Mouse (Mus musculus) forebrain, embryonic 14.5 days (tissue): ENCODE results near the gene Phospho1. TPM values are rescaled to one million over a fixed set of nuclear protein-coding genes. Genes with fewer than 3 reads are reported as not detected.

Experiments used
- ATAC-seq: fragments of 200-750 bp; cut with Nextera tagmentation; 2 replicates; pipeline ENCODE4 v1.8.0; 2017; ENCODE audit warnings: mild to moderate bottlenecking, moderate library complexity
- DNase-seq: peaks from one replicate; pipeline ENCODE4 v3.0.0-alpha.2; 2015; ENCODE audit warnings: low spot score
- H3K27ac ChIP-seq: fragments of 300-500 bp; sonication (generic); 2 replicates; pipeline ENCODE4 v1.5.1; 2014; ENCODE audit warnings: low read depth, mild to moderate bottlenecking, control low read depth, low read length, moderate library complexity
- H3K27me3 ChIP-seq: fragments of 300-500 bp; sonication (generic); replicated peaks from 2 replicates; pipeline ENCODE4 v1.6.1; 2014; ENCODE audit warnings: low read length, control low read depth, mixed read lengths; ENCODE audit not compliant: control insufficient read depth, insufficient read depth
- H3K36me3 ChIP-seq: fragments of 300-500 bp; sonication (generic); 2 replicates; pipeline ENCODE4 v1.6.1; 2014; ENCODE audit warnings: low read length, control low read depth; ENCODE audit not compliant: control insufficient read depth, insufficient read depth
- H3K4me1 ChIP-seq: fragments of 300-500 bp; sonication (generic); 2 replicates; pipeline ENCODE4 v1.6.1; 2014; ENCODE audit warnings: antibody characterized with exemption, low read length, control low read depth; ENCODE audit not compliant: control insufficient read depth, insufficient read depth
- H3K4me2 ChIP-seq: fragments of 300-500 bp; sonication (generic); 2 replicates; pipeline ENCODE4 v1.6.1; 2014; ENCODE audit warnings: mild to moderate bottlenecking, control low read depth, low read length
- H3K4me3 ChIP-seq: fragments of 300-500 bp; sonication (generic); 2 replicates; pipeline ENCODE4 v1.5.1; 2014; ENCODE audit warnings: low read depth, low read length, control low read depth
- H3K9ac ChIP-seq: fragments of 300-500 bp; sonication (generic); 2 replicates; pipeline ENCODE4 v1.6.1; 2014; ENCODE audit warnings: mild to moderate bottlenecking, low read length, control low read depth, moderate library complexity
- H3K9me3 ChIP-seq: fragments of 300-500 bp; sonication (generic); replicated peaks from 2 replicates; pipeline ENCODE4 v1.6.1; 2016; ENCODE audit warnings: low read length, control low read depth, mixed read lengths; ENCODE audit not compliant: control insufficient read depth
- WGBS: fragments of 180-500 bp; shearing (Covaris S2); extraction: QIAGEN DNeasy Blood & Tissue Kit; methylation state at CpG from one replicate; pipeline ENCODE4 v1.1.7; 2014; 5-methylcytosine and 5-hydroxymethylcytosine counted together
- polyA plus RNA-seq: library from polyadenylated mRNA; unstranded; fragments of >200 nt; fragmentation: Nextera tagmentation; extraction: Ambion mirVana; gene quantifications from 2 replicates; pipeline ENCODE4 v1.2.1, GENCODE M21; 2014

The Phospho1 gene
- polyA plus RNA-seq, 1 experiment from 2014 or later = not detected

GRCm38 (mm10) chr11:95785675-95786074, 38.6 kb upstream of the Phospho1 start:
- WGBS = 90% methylated on average over 4 of the region's 4 CpGs
- no peak overlapping the region for H3K4me3 ChIP-seq
- H3K4me1 ChIP-seq = no peaks in the 10 kb centered on the region
- no peak for DNase-seq
- H3K27me3 ChIP-seq = no peaks in the 10 kb centered on the region
- ATAC-seq = no peak
- no peak overlapping the region for H3K27ac ChIP-seq
- no peak overlapping the region for H3K9ac ChIP-seq
- no peak overlapping the region for H3K4me2 ChIP-seq
- no peaks in the 10 kb centered on the region for H3K36me3 ChIP-seq
- no peaks in the 10 kb centered on the region for H3K9me3 ChIP-seq

GRCm38 (mm10) chr11:95786511-95786910, 37.8 kb upstream of the Phospho1 start:
- Histone ChIP-seq H3K4me1 (no peaks in the 10 kb centered on the region), H3K4me2 (no peak overlapping the region), H3K27me3 (no peaks in the 10 kb centered on the region), H3K4me3 (no peak overlapping the region), H3K9ac (no peak overlapping the region), H3K36me3 (no peaks in the 10 kb centered on the region), H3K9me3 (no peaks in the 10 kb centered on the region), H3K27ac (no peak overlapping the region)
- DNase-seq (no peak), ATAC-seq (no peak)
- 88% methylated on average over 6 of the region's 6 CpGs for WGBS

GRCm38 (mm10) chr11:95789451-95789891, 34.8 kb upstream of the Phospho1 start:
- no peak overlapping the region for H3K4me3 ChIP-seq
- H3K4me2 ChIP-seq = no peak overlapping the region
- no peaks in the 10 kb centered on the region for H3K4me1 ChIP-seq
- no peak overlapping the region for H3K9ac ChIP-seq
- no peaks in the 10 kb centered on the region for H3K9me3 ChIP-seq
- no peak overlapping the region for H3K27ac ChIP-seq
- no peak for ATAC-seq
- H3K27me3 ChIP-seq = no peaks in the 10 kb centered on the region
- no peak for DNase-seq
- WGBS = 87% methylated on average over 8 of the region's 8 CpGs
- H3K36me3 ChIP-seq = no peaks in the 10 kb centered on the region

GRCm38 (mm10) chr11:95791787-95792186, 32.5 kb upstream of the Phospho1 start:
- Histone ChIP-seq H3K27ac (no peak overlapping the region), H3K27me3 (peaks cover 5% of the 10 kb centered on the region; the same call in 1 of the 2 replicates), H3K9ac (no peak overlapping the region), H3K36me3 (no peaks in the 10 kb centered on the region), H3K4me3 (no peak overlapping the region), H3K4me2 (no peak overlapping the region), H3K9me3 (no peaks in the 10 kb centered on the region), H3K4me1 (peaks cover 4% of the 10 kb centered on the region; the same call in 1 of the 2 replicates)
- WGBS = 82% methylated on average over 13 of the region's 13 CpGs
- ATAC-seq = no peak
- peak; percentile 57 for DNase-seq

- no peak for DNase-seq
- no peak overlapping the region for H3K9ac ChIP-seq
- no peaks in the 10 kb centered on the region for H3K36me3 ChIP-seq
- peaks cover 8% of the 10 kb centered on the region; the same call in 1 of the 2 replicates for H3K27me3 ChIP-seq
- 91% methylated on average over 8 of the region's 8 CpGs for WGBS
- no peak for ATAC-seq
- peaks cover 4% of the 10 kb centered on the region; the same call in 1 of the 2 replicates for H3K4me1 ChIP-seq
- no peak overlapping the region for H3K4me2 ChIP-seq
- no peak overlapping the region for H3K4me3 ChIP-seq
- no peak overlapping the region for H3K27ac ChIP-seq
- H3K9me3 ChIP-seq = no peaks in the 10 kb centered on the region
Measured at GRCm38 (mm10) chr11:95792950-95793509, 31.3 kb upstream of the Phospho1 start.

GRCm38 (mm10) chr11:95794201-95794600, 30.1 kb upstream of the Phospho1 start:
- no peaks in the 10 kb centered on the region for H3K9me3 ChIP-seq
- H3K4me3 ChIP-seq = no peak overlapping the region
- no peak for DNase-seq
- H3K36me3 ChIP-seq = no peaks in the 10 kb centered on the region
- H3K4me2 ChIP-seq = no peak overlapping the region
- H3K27ac ChIP-seq = no peak overlapping the region
- peaks cover 8% of the 10 kb centered on the region; the same call in 1 of the 2 replicates for H3K27me3 ChIP-seq
- no peak for ATAC-seq
- H3K4me1 ChIP-seq = peaks cover 4% of the 10 kb centered on the region; the same call in 1 of the 2 replicates
- 83% methylated on average over 5 of the region's 5 CpGs for WGBS
- no peak overlapping the region for H3K9ac ChIP-seq

- no peak overlapping the region for H3K4me3 ChIP-seq
- H3K9ac ChIP-seq = no peak overlapping the region
- peaks cover 8% of the 10 kb centered on the region; the same call in 1 of the 2 replicates for H3K27me3 ChIP-seq
- H3K27ac ChIP-seq = no peak overlapping the region
- H3K9me3 ChIP-seq = no peaks in the 10 kb centered on the region
- no peak for ATAC-seq
- H3K4me2 ChIP-seq = no peak overlapping the region
- peaks cover 4% of the 10 kb centered on the region; the same call in 1 of the 2 replicates for H3K4me1 ChIP-seq
- WGBS = 76% methylated on average over 5 of the region's 5 CpGs
- H3K36me3 ChIP-seq = no peaks in the 10 kb centered on the region
- DNase-seq = no peak
Measured at GRCm38 (mm10) chr11:95795582-95795981, 28.7 kb upstream of the Phospho1 start.

GRCm38 (mm10) chr11:95805010-95805409, 19.3 kb upstream of the Phospho1 start:
- 78% methylated on average over 5 of the region's 5 CpGs for WGBS
- Histone ChIP-seq H3K9me3 (no peaks in the 10 kb centered on the region), H3K27ac (no peak overlapping the region), H3K27me3 (no peaks in the 10 kb centered on the region), H3K4me1 (no peaks in the 10 kb centered on the region), H3K9ac (no peak overlapping the region), H3K36me3 (no peaks in the 10 kb centered on the region), H3K4me3 (no peak overlapping the region), H3K4me2 (no peak overlapping the region)
- DNase-seq = no peak
- ATAC-seq = no peak

- ATAC-seq (no peak), DNase-seq (no peak)
- H3K27me3 ChIP-seq = no peaks in the 10 kb centered on the region
- H3K4me3 ChIP-seq = no peak overlapping the region
- H3K27ac ChIP-seq = no peak overlapping the region
- no peaks in the 10 kb centered on the region for H3K4me1 ChIP-seq
- no peaks in the 10 kb centered on the region for H3K36me3 ChIP-seq
- no peaks in the 10 kb centered on the region for H3K9me3 ChIP-seq
- H3K4me2 ChIP-seq = no peak overlapping the region
- WGBS = 69% methylated on average over 3 of the region's 3 CpGs
- H3K9ac ChIP-seq = no peak overlapping the region
Measured at GRCm38 (mm10) chr11:95805527-95805926, 18.8 kb upstream of the Phospho1 start.
